Mouse (Mus musculus) right cerebral cortex, postnatal 4 days (tissue): ENCODE results near the gene Ube2d1.

Source experiments
- DNase-seq: peaks from one replicate; pipeline ENCODE4 v3.0.0-alpha.2; 2022

Ube2d1 gene

DNA sequence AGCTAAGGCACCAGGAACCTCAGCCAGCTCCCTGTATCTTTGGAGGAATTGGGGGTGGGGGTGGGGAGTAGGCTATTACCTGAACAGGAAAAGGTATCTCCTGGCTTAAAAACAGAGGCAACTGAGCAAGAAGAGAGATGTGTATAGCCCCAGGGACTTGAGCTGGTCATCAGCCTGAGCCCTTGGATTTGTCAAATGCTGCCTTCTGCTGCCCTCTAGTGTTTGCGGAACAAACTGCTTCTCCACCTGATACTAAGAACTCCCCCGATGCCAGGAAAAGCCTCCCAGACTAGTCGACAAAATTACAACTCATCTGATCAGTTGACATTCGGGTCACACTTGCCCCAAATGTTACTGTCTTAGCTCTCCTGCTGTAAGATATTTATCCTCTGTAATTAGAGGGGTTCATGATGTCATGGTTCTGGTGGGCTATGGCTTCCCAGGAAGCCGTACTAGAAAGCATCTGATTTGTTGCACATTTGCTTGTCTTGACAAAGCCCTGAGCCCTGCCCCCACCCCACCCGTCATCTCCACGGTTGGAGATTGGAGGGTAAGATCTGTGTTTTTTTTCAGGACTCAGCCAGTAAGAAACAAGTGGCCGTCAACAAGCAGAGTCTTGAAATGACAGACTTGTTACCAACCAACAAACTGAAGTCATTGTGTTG, 66.7 kb downstream of the Ube2d1 start:
- DNase-seq: peak; percentile 84

DNA sequence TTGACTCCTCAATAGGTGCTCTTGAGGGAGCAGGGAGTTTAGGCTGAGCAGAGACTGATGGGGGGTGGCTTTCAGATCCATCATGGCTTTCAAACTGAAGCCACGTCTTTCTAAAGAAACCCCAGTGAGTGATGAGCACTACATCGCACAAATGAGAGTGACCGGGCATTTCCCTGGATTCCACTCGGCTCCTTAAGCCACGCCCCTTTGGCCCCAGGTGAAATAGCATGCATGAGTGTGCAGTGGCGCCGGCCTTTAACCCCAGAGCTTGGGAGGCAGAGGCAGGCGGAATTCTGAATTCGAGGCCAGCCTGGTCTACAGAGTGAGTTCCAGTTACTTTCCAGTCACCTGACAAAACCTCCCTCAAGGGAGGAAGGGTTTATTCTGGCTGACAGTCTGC, 69.1 kb downstream of the Ube2d1 start:
- no peak for DNase-seq
